Mouse (Mus musculus) liver, adult 2 months (tissue): Measurements from ENCODE around the gene Nepn.

Experiments used
- CTCF ChIP-seq: fragments of 200-500 bp; IDR thresholded peaks from 2 replicates; pipeline ENCODE4 v1.5.1; 2011; ENCODE audit warnings: low read depth, low read length, control low read depth
- POLR2A ChIP-seq: fragments of 200-500 bp; IDR thresholded peaks from 2 replicates; pipeline ENCODE4 v1.6.1; 2011; ENCODE audit warnings: low read length, control low read depth; ENCODE audit not compliant: insufficient read depth; ENCODE audit errors: extremely low read depth

DNA sequence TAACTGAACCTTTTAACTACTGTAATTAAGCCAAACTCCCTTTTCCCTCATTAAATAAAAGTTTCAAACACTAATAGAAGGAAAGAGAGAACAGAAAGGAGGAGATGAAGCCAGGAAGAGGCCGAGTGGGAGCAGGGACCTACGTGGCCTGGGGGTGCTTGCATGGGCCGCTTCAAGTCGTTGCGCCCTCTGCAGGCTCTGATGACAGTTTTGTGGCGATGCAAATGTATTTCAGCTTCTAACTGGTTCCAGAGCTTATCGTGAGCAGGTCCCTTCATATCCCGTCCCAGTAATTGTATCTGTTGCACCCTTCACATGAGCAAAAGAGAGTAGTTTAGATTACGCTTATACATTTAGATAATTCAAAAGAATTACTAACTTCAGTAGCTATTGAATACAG, 35.6 kb upstream of the Nepn start:
- TF ChIP-seq CTCF (peak; percentile 19; the same call in 1 of the 2 replicates), POLR2A (no peak)
